Mouse (Mus musculus) inflammation-experienced regulatory T-cells (primary cell): Measurements from ENCODE around the gene Mmrn2. TPM values are rescaled to one million over a fixed set of nuclear protein-coding genes. Genes with fewer than 3 reads are reported as not detected.

Experiments used
- polyA plus RNA-seq, 2 experiments: library from polyadenylated mRNA; unstranded; fragments of 100-300 nt; shearing (Covaris generic); gene quantifications; one replicate each; pipeline ENCODE4 v1.2.1; 2017

The Mmrn2 gene
- polyA plus RNA-seq: under 1 TPM; 0.20 to 0.81 TPM

GRCm38 (mm10) chr14:34375415-34375904, at the start of gene Mmrn2:
Gene Mmrn2, plus strand, starts transcription at chr14:34375465.

GRCm38 (mm10) chr14:34355301-34355700, 20.0 kb upstream of the Mmrn2 start, which contains the start of gene Fam25c:
Gene Fam25c, minus strand, starts transcription at chr14:34355433.

GRCm38 (mm10) chr14:34374577-34374976, 688 bp upstream of the Mmrn2 start, which contains the start of gene Sncg:
Gene Sncg, minus strand, starts transcription at chr14:34374789.

Other genes starting within 250 kb of the Mmrn2 start
- not detected for gene Npy4r, start 223.0 kb upstream of the Mmrn2 start, polyA plus RNA-seq
- under 1 TPM; 0.16 to 0.65 TPM for gene Gprin2, start 173.8 kb upstream of the Mmrn2 start, polyA plus RNA-seq
- 1 to 10 TPM in 1 of 2 experiments, under 1 TPM in 1; 0.06 to 2.8 TPM for gene Syt15, start 155.9 kb upstream of the Mmrn2 start, polyA plus RNA-seq
- gene Shld2, start 65.0 kb upstream of the Mmrn2 start, polyA plus RNA-seq: 10 to 100 TPM; 18.5 to 19.2 TPM
- 100 to 1,000 TPM; 122 to 130 TPM for gene Glud1, start 64.7 kb upstream of the Mmrn2 start, polyA plus RNA-seq
- gene Fam25c, start 20.0 kb upstream of the Mmrn2 start, polyA plus RNA-seq: not detected
- 1 to 10 TPM in 1 of 2 experiments, under 1 TPM in 1; 0.19 to 2.9 TPM for gene Sncg, start 676 bp upstream of the Mmrn2 start, polyA plus RNA-seq
- 1 to 10 TPM; 1.7 to 8.0 TPM for gene Bmpr1a, start 127.9 kb downstream of the Mmrn2 start, polyA plus RNA-seq
- 1 to 10 TPM in 1 of 2 experiments, not detected in 1; 1.4 TPM for gene 9230112D13Rik, start 147.3 kb downstream of the Mmrn2 start, polyA plus RNA-seq
- 1 to 10 TPM in 1 of 2 experiments, under 1 TPM in 1; 0.42 to 1.2 TPM for gene Ldb3, start 213.2 kb downstream of the Mmrn2 start, polyA plus RNA-seq
- gene Opn4, start 224.7 kb downstream of the Mmrn2 start, polyA plus RNA-seq: 1 to 10 TPM in 1 of 2 experiments, not detected in 1; 2.0 TPM